Mouse (Mus musculus): ENCODE measurements around the gene Gm20388. TPM values are rescaled to one million over a fixed set of nuclear protein-coding genes. Genes with fewer than 3 reads are reported as not detected.

Gene Gm20388
- polyA plus RNA-seq, 1 experiment from 2014 or later = not detected

- Histone ChIP-seq H3K9ac (no peak overlapping the region), H3K4me1 (replicated peaks) (no peaks in the 10 kb centered on the region), H3K9me3 (replicated peaks) (no peaks in the 10 kb centered on the region), H3K27me3 (no peaks in the 10 kb centered on the region), H3K4me3 (no peak overlapping the region), H3K36me3 (no peaks in the 10 kb centered on the region), H3K27ac (no peak overlapping the region), H3K4me2 (no peak overlapping the region)
- ATAC-seq (replicated peaks; ENCODE audit: insufficient number of reproducible peaks, insufficient read depth, low FRiP score, low read depth) = no peak
- WGBS = 71% methylated on average over 7 of the region's 7 CpGs
Observed at GRCm38 (mm10) chr8:124362589-124362988, 4451.9 kb downstream of the Gm20388 start.

DNA sequence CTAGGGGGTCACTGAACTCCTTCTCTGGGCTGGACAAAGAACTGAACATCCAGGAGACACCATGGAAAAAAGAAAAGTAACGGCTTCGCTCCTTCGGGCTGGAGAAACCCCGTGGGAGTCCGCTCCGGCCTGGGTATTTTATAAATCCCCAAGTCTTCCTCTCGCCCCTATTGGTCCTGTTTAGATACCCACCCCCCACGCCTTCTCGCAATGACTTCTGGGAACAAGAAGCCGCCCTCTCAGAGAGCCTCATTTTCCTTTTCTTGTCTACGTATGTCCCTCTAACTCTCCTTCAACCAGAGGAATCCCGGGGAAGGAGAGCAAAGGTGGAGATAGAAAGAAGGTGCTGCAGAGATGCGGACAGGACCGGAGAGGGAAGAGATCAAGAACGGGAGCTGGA is 4452.7 kb downstream of the Gm20388 start:
- no peak for ATAC-seq (replicated peaks; ENCODE audit: insufficient number of reproducible peaks, insufficient read depth, low FRiP score, low read depth)
- no peaks in the 10 kb centered on the region for H3K27me3 ChIP-seq
- 90% methylated on average over 15 of the region's 15 CpGs for WGBS

GRCm38 (mm10) chr8:124368213-124368612 is 4457.6 kb downstream of the Gm20388 start:
- WGBS = 19% methylated on average over 8 of the region's 8 CpGs
- no peak for ATAC-seq (replicated peaks; ENCODE audit: insufficient number of reproducible peaks, insufficient read depth, low FRiP score, low read depth)
- no peak overlapping the region for H3K27ac ChIP-seq

More for the DNA sequence above, 4452.7 kb downstream of the Gm20388 start:
- Histone ChIP-seq H3K27ac (no peak overlapping the region), H3K9ac (no peak overlapping the region), H3K4me1 (replicated peaks) (no peaks in the 10 kb centered on the region), H3K4me2 (no peak overlapping the region), H3K4me3 (no peak overlapping the region), H3K9me3 (replicated peaks) (no peaks in the 10 kb centered on the region), H3K36me3 (no peaks in the 10 kb centered on the region)

DNA sequence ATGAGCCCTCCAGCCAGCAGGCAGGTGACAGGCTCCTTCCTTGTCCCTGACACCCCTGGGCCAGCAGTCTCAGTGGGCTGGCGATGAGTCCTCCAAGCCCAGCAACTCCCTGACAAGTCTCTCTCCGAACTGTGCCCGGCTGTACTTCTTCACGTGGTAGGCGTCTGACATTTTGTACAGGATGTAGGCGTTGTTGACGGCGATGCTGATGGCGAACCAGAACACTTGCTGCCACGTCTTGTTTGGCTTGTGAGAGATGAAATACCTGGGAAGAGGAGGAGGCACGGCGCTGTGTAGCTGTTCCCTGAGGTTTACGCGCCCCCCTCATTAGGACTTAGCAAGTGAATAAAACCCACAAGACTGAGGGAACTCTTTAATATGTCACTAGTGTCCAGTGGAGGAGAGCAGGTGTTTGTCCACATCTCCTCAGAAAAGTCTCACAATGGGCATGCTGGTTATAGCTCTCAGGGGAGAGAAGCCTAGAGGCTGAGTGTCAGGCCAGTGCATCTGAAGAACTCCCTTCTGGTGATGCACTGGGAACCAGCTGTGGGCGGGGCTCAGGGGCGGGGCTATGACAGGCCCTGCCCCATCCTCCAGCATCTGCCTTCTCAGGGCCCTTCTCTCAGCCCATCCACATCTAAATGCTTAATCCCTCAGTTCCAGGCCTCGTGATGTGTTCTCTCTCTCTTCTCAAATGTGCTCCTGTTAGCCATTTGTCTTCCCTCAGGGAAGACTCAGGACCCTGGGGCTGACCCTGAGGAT is 4460.0 kb downstream of the Gm20388 start:
- Histone ChIP-seq H3K4me1 (replicated peaks) (peaks cover 17% of the 10 kb centered on the region), H3K4me3 (no peak overlapping the region), H3K36me3 (no peaks in the 10 kb centered on the region), H3K27ac (no peak overlapping the region), H3K9ac (no peak overlapping the region), H3K4me2 (no peak overlapping the region), H3K27me3 (no peaks in the 10 kb centered on the region), H3K9me3 (replicated peaks) (no peaks in the 10 kb centered on the region)
- no peak for ATAC-seq (replicated peaks; ENCODE audit: insufficient number of reproducible peaks, insufficient read depth, low FRiP score, low read depth)
- WGBS = 79% methylated on average over 17 of the region's 17 CpGs

More at GRCm38 (mm10) chr8:124368213-124368612, 4457.6 kb downstream of the Gm20388 start:
- no peak overlapping the region for H3K9ac ChIP-seq
- no peaks in the 10 kb centered on the region for H3K36me3 ChIP-seq
- no peaks in the 10 kb centered on the region for H3K9me3 ChIP-seq (replicated peaks)
- no peaks in the 10 kb centered on the region for H3K4me1 ChIP-seq (replicated peaks)
- no peak overlapping the region for H3K4me3 ChIP-seq
- H3K27me3 ChIP-seq = no peaks in the 10 kb centered on the region
- no peak overlapping the region for H3K4me2 ChIP-seq

DNA sequence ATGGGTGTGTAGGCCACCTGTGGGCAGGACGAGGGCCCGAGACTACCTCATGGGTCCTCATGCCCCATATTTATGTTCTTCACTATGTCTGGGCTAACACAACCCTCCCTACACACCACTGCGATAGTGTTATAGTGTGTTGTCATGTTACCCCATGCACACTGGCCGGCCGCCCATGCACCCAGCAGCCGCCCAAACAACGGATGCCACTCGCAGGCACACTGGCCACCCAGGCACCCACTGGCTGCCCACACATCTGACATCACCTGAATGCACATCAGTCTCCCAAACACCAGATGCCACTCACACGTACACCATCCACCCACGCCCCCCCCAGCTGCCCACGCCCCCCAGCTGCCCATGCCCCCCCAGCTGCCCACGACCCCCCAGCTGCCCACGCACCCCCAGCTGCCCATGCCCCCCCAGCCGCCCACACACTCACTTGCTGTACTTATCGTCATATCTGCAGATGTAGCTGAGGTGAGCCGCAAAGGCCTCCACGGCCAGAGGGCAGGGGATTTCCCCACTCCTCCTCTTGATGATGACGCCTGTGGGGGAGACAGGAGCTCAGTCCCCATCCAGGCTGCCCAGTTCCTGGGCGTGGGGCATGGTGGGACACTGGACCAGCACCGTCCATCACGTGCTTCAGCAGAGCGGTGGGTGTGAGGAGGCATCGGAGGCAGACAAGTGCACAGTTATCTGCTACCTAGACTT is 4460.9 kb downstream of the Gm20388 start:
- H3K27ac ChIP-seq = no peak overlapping the region
- no peak overlapping the region for H3K9ac ChIP-seq
- H3K27me3 ChIP-seq = no peaks in the 10 kb centered on the region
- no peak for ATAC-seq (replicated peaks; ENCODE audit: insufficient number of reproducible peaks, insufficient read depth, low FRiP score, low read depth)
- peaks cover 20% of the 10 kb centered on the region for H3K4me1 ChIP-seq (replicated peaks)
- no peak overlapping the region for H3K4me3 ChIP-seq
- H3K4me2 ChIP-seq = no peak overlapping the region
- H3K9me3 ChIP-seq (replicated peaks) = no peaks in the 10 kb centered on the region
- 82% methylated on average over 23 of the region's 23 CpGs for WGBS
- H3K36me3 ChIP-seq = no peaks in the 10 kb centered on the region

DNA sequence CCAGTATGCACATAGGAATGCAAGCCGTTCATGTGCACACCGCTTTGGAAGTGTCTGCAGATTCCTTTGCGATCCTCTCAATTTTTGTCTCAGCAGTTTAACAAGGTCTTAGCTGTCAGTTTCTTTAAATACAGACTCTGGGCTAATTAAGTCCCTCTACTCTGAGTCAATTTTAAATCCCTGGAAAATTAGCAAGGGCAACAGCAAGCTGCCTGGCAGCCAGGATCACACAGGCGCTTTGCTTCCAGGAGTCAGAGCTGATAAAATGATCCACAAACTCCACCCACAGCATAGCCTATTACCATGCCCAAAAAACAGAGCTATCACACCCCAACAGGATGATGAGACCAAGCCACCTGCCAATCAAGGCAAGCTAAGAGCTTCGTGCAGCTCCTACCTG is 4463.1 kb downstream of the Gm20388 start:
- ATAC-seq (replicated peaks; ENCODE audit: insufficient number of reproducible peaks, insufficient read depth, low FRiP score, low read depth) = no peak
- H3K9ac ChIP-seq = no peak overlapping the region
- no peak overlapping the region for H3K4me2 ChIP-seq
- H3K4me1 ChIP-seq (replicated peaks) = peaks cover 20% of the 10 kb centered on the region
- WGBS = 85% methylated on average over 5 of the region's 5 CpGs
- H3K4me3 ChIP-seq = no peak overlapping the region
- no peaks in the 10 kb centered on the region for H3K9me3 ChIP-seq (replicated peaks)
- H3K27ac ChIP-seq = no peak overlapping the region
- no peaks in the 10 kb centered on the region for H3K27me3 ChIP-seq
- no peaks in the 10 kb centered on the region for H3K36me3 ChIP-seq

DNA sequence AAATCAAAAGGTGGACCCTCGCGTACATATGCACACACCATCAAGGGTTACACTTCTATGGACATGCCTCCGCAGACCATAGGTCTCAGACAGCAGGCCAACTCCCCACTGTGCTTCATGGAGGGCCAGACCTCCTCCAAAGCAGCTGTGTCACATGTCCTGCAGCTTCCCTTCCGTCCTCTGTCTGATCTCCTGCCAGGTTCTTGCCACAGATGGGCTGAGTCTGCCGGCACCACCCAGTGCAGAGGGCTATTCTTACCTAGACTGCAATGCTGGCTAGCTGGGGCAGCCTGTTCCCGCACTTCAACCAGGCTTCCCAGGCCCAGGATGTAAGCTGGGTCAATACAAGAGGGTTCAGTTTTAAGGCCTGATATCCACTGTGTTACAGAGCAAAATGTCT is 4464.5 kb downstream of the Gm20388 start:
- WGBS = 55% methylated on average over 6 of the region's 6 CpGs
- ATAC-seq (replicated peaks; ENCODE audit: insufficient number of reproducible peaks, insufficient read depth, low FRiP score, low read depth) = peak; percentile 55; the same call in 1 of the 2 replicates

GRCm38 (mm10) chr8:124375727-124376126 is 4465.1 kb downstream of the Gm20388 start:
- no peaks in the 10 kb centered on the region for H3K9me3 ChIP-seq (replicated peaks)
- no peak overlapping the region for H3K9ac ChIP-seq
- H3K4me1 ChIP-seq (replicated peaks) = peaks cover 20% of the 10 kb centered on the region
- no peak for ATAC-seq (replicated peaks; ENCODE audit: insufficient number of reproducible peaks, insufficient read depth, low FRiP score, low read depth)
- 82% methylated on average over 9 of the region's 9 CpGs for WGBS
- peak overlapping the region; percentile 35; the same call in 1 of the 2 replicates for H3K27ac ChIP-seq
- H3K4me3 ChIP-seq = no peak overlapping the region
- no peaks in the 10 kb centered on the region for H3K27me3 ChIP-seq
- H3K4me2 ChIP-seq = no peak overlapping the region
- no peaks in the 10 kb centered on the region for H3K36me3 ChIP-seq

More for the DNA sequence above, 4464.5 kb downstream of the Gm20388 start:
- Histone ChIP-seq H3K9ac (no peak overlapping the region), H3K4me3 (no peak overlapping the region), H3K4me1 (replicated peaks) (peaks cover 20% of the 10 kb centered on the region), H3K36me3 (no peaks in the 10 kb centered on the region), H3K27me3 (no peaks in the 10 kb centered on the region), H3K4me2 (no peak overlapping the region), H3K27ac (0 out of 2 replicates have a peak overlapping the region, but pooled peaks have one; percentile 35), H3K9me3 (replicated peaks) (no peaks in the 10 kb centered on the region)

GRCm38 (mm10) chr8:124376406-124376805 is 4465.8 kb downstream of the Gm20388 start:
- Histone ChIP-seq H3K27ac (no peak overlapping the region), H3K9me3 (replicated peaks) (no peaks in the 10 kb centered on the region), H3K4me2 (no peak overlapping the region), H3K4me1 (replicated peaks) (peaks cover 20% of the 10 kb centered on the region), H3K9ac (no peak overlapping the region), H3K27me3 (no peaks in the 10 kb centered on the region), H3K36me3 (no peaks in the 10 kb centered on the region), H3K4me3 (no peak overlapping the region)
- WGBS = 92% methylated on average over 12 of the region's 12 CpGs
- ATAC-seq (replicated peaks; ENCODE audit: insufficient number of reproducible peaks, insufficient read depth, low FRiP score, low read depth) = no peak

DNA sequence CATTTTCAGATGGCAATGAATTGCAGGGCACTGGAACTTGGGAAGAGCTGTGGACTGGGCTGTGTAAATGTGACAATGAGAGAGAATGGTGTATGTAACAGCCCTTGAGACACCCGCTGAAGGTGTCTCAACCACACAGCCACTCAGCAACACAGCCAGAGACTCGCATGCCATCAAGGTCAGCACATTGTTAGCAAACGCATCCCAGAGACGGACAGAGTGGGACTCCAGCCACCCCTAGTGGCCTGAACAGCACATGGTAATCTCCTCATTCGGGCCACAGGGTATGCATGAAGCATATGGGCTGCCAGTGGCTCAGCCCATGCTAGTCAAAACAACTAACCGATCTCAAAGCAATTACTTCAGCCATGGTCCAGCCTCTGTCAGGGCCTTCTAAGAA is 4468.6 kb downstream of the Gm20388 start:
- Histone ChIP-seq H3K27ac (no peak overlapping the region), H3K27me3 (no peaks in the 10 kb centered on the region), H3K36me3 (no peaks in the 10 kb centered on the region), H3K4me2 (no peak overlapping the region), H3K9ac (no peak overlapping the region), H3K9me3 (replicated peaks) (no peaks in the 10 kb centered on the region), H3K4me1 (replicated peaks) (peaks cover 16% of the 10 kb centered on the region), H3K4me3 (no peak overlapping the region)
- ATAC-seq (replicated peaks; ENCODE audit: insufficient number of reproducible peaks, insufficient read depth, low FRiP score, low read depth) = no peak
- WGBS = 52% methylated on average over 6 of the region's 6 CpGs

- Histone ChIP-seq H3K27ac (no peak overlapping the region), H3K4me3 (no peak overlapping the region), H3K4me2 (no peak overlapping the region), H3K9me3 (replicated peaks) (no peaks in the 10 kb centered on the region), H3K9ac (no peak overlapping the region), H3K4me1 (replicated peaks) (no peaks in the 10 kb centered on the region), H3K27me3 (no peaks in the 10 kb centered on the region), H3K36me3 (no peaks in the 10 kb centered on the region)
- 58% methylated on average over 10 of the region's 10 CpGs for WGBS
- no peak for ATAC-seq (replicated peaks; ENCODE audit: insufficient number of reproducible peaks, insufficient read depth, low FRiP score, low read depth)
Observed at GRCm38 (mm10) chr8:124382235-124382634, 4471.6 kb downstream of the Gm20388 start.
